Mouse (Mus musculus) large intestine, adult 2 months (tissue): Measurements from ENCODE around the gene 1300017J02Rik. TPM values are rescaled to one million over a fixed set of nuclear protein-coding genes. Genes with fewer than 3 reads are reported as not detected.
A peak's percentile ranks its signal among the peaks of the same experiment; 100 is the strongest.

ENCODE experiments used
- DNase-seq: peaks from one replicate; pipeline ENCODE4 v3.0.0-alpha.2; 2012; ENCODE audit warnings: low read depth, low spot score
- WGBS: fragments of 180-500 bp; shearing (Covaris S2); methylation state at CpG from one replicate; pipeline ENCODE4 v1.1.7; 2018; 5-methylcytosine and 5-hydroxymethylcytosine counted together
- polyA plus RNA-seq: library from polyadenylated mRNA; depleted of rRNA; stranded (reverse); fragments of >200 nt; gene quantifications from 2 replicates; pipeline ENCODE4 v1.2.3, GENCODE M21; 2012; rRNA removed

1300017J02Rik gene
- polyA plus RNA-seq, 1 experiment = not detected

DNA sequence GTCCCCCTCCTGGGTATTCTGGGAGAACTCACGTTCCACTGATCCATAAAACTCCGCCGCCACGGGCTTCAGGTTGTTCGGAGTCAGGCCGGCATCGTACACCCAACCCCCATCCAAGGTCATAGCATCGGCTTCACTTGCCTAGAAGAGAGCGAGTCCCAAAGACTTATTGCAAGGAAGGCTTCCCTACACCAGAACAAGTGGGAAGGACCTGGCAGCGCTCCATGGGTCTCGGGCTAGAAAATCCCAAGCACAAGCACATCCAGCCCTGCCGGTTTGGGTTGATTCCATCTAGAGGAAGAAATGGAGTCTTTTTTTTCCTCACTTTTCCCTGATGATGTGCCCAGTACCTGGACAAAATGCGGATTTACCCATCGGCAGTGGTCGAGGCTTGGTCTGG, 78.1 kb downstream of the 1300017J02Rik start:
- 86% methylated on average over 15 of the region's 15 CpGs for WGBS
- DNase-seq = no peak

DNA sequence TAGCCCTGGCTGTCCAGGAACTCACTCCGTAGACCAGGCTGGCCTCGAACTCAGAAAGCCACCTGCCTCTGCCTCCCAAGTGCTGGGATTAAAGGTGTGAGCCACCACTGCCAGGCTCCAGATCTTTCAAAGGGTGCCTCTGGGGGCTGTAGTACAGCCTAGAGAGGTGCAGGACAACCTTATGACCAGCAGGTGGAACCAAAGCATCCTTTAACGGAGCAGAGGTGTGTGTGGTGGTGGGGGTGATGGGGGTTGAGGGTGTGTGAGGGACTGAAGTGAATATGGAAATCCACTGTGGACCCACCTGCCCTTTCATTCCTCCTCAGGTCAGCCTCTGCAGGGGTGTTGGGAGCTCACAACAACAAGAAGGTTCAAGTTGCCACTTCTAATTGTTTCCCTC, 79.4 kb downstream of the 1300017J02Rik start:
- DNase-seq = no peak
- 67% methylated on average over 3 of the region's 3 CpGs for WGBS

DNA sequence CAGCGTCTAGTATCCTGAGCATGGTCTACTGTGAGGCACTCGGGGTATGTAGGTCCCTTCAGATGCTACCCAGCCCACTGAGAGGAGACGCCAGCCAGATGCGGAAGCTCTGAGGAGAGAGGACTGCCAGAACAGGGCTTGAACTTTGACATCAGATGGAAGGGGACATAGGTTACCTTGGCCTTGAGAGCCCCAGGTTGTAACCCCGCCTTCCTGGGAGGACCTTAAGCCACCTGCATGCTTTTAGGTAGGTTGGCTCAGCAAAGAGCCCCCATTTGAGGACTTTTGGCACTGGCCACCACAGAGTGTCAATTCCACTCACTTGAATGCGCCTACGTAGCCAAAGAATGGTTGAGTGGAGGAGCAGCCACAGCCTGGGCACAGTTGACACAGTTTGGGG, 80.2 kb downstream of the 1300017J02Rik start:
- WGBS = 93% methylated on average over 7 of the region's 7 CpGs
- no peak for DNase-seq

GRCm38 (mm10) chr9:103214281-103214680, 90.6 kb downstream of the 1300017J02Rik start:
- 80% methylated on average over 6 of the region's 6 CpGs for WGBS
- DNase-seq = no peak

DNA sequence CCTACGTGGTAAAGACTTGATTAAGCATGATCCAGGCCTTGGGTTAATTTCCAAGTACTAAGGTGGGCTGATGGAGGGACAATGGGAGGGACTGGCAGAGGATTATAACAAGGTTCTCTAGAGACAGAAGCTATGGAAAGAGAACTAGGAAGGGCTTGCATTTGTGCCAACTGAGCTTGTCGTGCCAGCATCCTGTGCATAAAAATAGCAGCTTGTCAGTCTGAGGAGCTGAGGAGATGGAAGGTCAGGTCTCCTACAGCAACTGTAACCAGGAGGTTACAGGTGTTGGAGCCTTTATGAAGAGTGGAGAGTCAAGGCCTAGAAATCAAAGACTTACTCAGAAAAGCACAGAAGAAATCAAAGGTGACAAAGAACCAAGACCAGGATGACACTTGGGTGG, 91.3 kb downstream of the 1300017J02Rik start:
- 70% methylated on average over 2 of the region's 2 CpGs for WGBS

GRCm38 (mm10) chr9:103212654-103213420, 92.0 kb downstream of the 1300017J02Rik start:
- no peak for DNase-seq
- 41% methylated on average over 28 of the region's 28 CpGs for WGBS

More for the DNA sequence above, 91.3 kb downstream of the 1300017J02Rik start:
- DNase-seq = no peak

DNA sequence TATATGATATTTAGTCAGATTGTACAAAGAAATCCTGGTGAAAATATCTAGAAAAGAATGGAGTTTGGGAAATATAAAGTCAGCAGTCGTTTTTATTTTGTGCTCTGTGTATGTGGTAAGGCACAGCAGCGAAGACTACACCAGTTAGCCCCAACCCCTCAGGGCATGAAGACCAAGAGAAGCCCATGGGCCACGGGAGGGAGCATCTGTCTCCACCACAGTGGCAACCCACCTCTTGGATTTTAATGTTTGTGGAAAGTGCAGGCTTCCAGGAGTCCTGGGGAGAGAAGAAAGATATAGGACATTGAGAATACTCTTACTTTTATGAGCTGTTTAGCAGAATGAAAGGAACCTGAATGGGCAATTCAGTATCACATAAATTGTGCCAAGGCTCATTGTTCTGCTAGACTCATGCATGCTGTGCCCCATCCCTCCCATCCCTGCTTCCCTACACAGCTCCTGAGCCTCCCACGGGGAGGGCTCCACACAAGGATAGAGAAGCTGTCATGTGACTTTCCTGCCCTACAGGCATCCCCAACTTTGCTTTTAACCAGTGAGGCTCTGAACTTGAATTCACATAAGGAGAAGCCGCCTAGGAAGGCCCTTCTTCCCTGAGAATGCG, 96.0 kb downstream of the 1300017J02Rik start:
- WGBS = 67% methylated on average over 6 of the region's 6 CpGs
- no peak for DNase-seq

GRCm38 (mm10) chr9:103207846-103208245, 97.0 kb downstream of the 1300017J02Rik start:
- no peak for DNase-seq
- WGBS = 10% methylated on average over 16 of the region's 16 CpGs

DNA sequence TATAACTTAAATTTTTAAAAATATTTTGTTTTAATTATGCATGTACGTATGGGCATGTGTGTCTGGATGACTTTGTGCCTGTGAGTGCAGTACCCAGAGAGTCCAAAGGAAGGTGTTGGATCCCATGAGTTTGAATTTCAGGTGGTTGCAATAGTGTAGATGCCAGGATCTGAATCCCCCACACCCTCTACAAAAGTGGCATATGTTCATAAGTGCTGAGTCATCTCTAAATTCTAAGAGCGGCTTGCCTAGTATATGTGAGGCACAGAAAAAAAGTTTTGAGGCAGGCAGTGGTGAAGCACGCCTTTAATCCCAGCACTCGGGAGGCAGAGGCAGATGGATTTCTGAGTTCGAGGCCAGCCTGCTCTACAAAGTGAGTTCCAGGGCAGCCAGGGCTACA, 99.1 kb downstream of the 1300017J02Rik start:
- whole genome bisulfite sequencing = 91% methylated on average over 5 of the region's 5 CpGs

DNA sequence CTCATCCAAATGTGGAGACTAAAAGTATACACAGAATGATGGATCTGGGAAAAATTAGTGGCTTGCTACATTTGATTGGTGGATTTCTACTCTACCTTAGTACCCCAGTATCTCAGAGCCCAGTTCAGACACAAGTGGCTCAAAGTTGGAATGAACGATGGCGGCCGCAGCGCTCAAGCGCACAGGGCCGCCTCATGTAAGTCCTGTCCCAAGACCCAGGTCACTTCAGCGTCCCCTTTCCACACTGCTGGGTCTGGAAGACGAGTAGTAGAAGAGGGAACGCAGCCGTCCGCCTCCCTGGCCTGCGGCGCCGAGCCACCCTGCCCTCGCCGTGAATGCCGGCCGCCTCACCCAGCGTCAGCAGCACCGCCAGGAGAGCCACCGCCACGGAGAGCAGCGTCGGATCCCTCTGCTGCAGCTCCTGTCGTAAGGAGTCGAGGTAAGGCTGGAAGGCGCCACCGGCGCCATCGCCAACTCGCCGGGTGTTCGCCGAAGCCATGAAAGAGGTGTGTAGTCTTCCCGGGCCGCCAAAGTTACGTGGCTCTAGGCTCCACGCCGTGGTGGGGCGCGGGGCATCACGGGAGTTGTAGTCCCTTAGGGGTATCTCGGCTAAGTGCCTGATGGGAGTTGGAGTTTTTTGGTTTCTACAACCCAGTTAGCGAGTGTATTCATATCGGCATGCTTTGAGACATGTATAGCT, 103.2 kb downstream of the 1300017J02Rik start, which contains the start of gene Srprb:
Gene Srprb, minus strand, starts transcription at position 577 of the 700 bp plus-strand sequence.
- DNase-seq = peak; percentile 92
- WGBS = under 1% methylated on average over 45 of the region's 45 CpGs

More for the DNA sequence above, 99.1 kb downstream of the 1300017J02Rik start:
- no peak for DNase-seq

Other genes starting within 250 kb of the 1300017J02Rik start
- 1.3 and 2.1 TPM in 2 replicates for gene Rab6b, start 193.3 kb downstream of the 1300017J02Rik start, polyA plus RNA-seq
- 45.9 and 47.9 TPM in 2 replicates for gene Srprb, start 102.9 kb downstream of the 1300017J02Rik start, polyA plus RNA-seq
- 0.16 TPM in 1 of 2 replicates, not detected in the other for gene Gm20425, start 74.8 kb downstream of the 1300017J02Rik start, polyA plus RNA-seq
- 50.9 and 73.5 TPM in 2 replicates for gene Trf, start 74.6 kb downstream of the 1300017J02Rik start, polyA plus RNA-seq
- 11.8 and 17.5 TPM in 2 replicates for gene Topbp1, start 133 bp upstream of the 1300017J02Rik start, polyA plus RNA-seq
- 28.7 and 33.4 TPM in 2 replicates for gene Cdv3, start 60.8 kb upstream of the 1300017J02Rik start, polyA plus RNA-seq
- gene Bfsp2, start 175.3 kb upstream of the 1300017J02Rik start, polyA plus RNA-seq = 1.3 and 1.8 TPM in 2 replicates